Mouse (Mus musculus) bone marrow macrophage, adult 2 months (primary cell): Measurements from ENCODE around the gene Cdh18. TPM values are rescaled to one million over a fixed set of nuclear protein-coding genes. Genes with fewer than 3 reads are reported as not detected.
"Not testable (repeated sequence)": the region's sequence is repeated elsewhere in the genome, so short reads cannot be mapped to it uniquely, and the experiment has no call there.

Experiments
- H3K27ac ChIP-seq: 2 replicates; pipeline ENCODE4 v1.5.1; 2012; ENCODE audit warnings: low read depth, low read length; ENCODE audit not compliant: insufficient read depth
- H3K4me1 ChIP-seq: 2 replicates; pipeline ENCODE4 v1.6.1; 2012; ENCODE audit warnings: low read length; ENCODE audit not compliant: control insufficient read depth, insufficient read depth
- H3K4me3 ChIP-seq: 2 replicates; pipeline ENCODE4 v1.5.1; 2012; ENCODE audit warnings: mild to moderate bottlenecking, low read length, moderate library complexity; ENCODE audit not compliant: insufficient read depth
- CTCF ChIP-seq: IDR thresholded peaks from 2 replicates; pipeline ENCODE4 v1.5.1; 2012; ENCODE audit warnings: low read depth, mild to moderate bottlenecking, low read length, moderate library complexity
- POLR2A ChIP-seq: IDR thresholded peaks from 2 replicates; pipeline ENCODE4 v1.6.1; 2012; ENCODE audit warnings: mild to moderate bottlenecking, low read depth, low read length, borderline replicate concordance
- polyA plus RNA-seq: library from polyadenylated mRNA; stranded (reverse); fragments of >200 nt; gene quantifications from 2 replicates; pipeline ENCODE4 v1.2.4, GENCODE M21; 2012; ENCODE audit not compliant: missing spikeins, insufficient read depth, insufficient read length

The Cdh18 gene
- polyA plus RNA-seq, 1 experiment, result not detected

GRCm38 (mm10) chr15:22736165-22736564, 187.3 kb downstream of the Cdh18 start:
- Histone ChIP-seq H3K4me1 (no peaks in the 10 kb centered on the region), H3K27ac (no peak overlapping the region), H3K4me3 (no peak overlapping the region)
- TF ChIP-seq POLR2A, result no peak
- TF ChIP-seq CTCF, result no peak

DNA sequence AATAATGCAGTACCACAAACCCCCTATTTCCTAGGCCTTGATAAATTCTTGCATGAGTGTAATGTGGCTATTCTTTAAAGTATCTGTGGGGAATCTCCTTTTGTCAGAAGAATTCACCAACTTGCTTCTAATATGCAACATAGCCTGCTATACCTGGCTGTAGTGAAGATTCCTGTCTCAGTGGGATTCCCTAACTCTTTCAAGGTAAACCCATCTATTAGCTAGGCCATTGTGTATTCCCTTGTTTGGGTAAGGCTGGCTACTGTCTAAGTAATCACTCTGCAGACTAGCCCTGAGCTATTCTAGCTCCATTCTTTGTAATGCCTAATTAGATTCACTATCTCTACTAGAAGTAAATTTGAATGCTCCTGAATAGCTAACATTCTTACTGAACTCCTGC, 212.4 kb downstream of the Cdh18 start:
- not testable (repeated sequence) for H3K27ac ChIP-seq, H3K4me3 ChIP-seq, H3K4me1 ChIP-seq

DNA sequence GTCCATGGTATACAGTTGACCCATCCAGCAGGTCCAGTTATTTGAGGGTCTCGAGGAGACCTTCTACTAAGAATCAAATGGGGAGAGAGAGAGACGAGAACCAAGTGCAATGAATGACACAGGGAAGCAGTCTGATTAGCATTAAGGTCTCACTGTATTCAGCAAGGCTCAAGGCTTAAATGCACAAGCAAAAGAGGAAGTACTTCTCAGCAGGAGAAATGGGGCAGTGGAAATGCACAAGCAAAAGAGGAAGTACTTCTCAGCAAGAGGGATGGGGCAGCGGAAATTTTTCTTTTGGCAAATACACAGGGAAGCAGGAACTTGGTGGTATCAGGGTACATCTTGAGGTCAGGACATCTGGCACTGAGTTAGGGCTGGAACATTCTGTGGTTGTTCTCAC, 217.8 kb downstream of the Cdh18 start:
- H3K4me1 ChIP-seq, H3K27ac ChIP-seq, H3K4me3 ChIP-seq: not testable (repeated sequence)

DNA sequence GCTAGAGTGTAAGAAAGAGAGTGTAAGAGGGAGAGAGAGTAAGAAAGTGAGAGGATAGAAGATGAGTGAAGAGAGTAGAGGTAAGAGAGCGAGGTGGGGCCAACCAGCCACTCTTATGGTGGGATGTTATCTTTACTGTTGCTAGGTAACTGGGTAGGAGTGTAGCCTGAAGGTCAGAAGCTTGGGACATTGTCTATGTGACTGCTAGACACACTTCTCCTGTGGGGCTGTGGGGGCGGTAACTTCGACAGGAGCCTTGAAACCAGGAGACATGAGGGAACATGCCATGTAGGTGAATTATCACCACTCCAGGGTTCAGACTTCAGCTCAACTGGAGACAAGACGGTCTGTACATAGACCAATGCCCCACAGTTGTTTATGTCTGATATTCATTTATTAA, 227.5 kb downstream of the Cdh18 start:
- Histone ChIP-seq H3K4me3 (no peak overlapping the region), H3K27ac (no peak overlapping the region), H3K4me1 (no peaks in the 10 kb centered on the region)
- no peak for TF ChIP-seq CTCF
- TF ChIP-seq POLR2A, result no peak

DNA sequence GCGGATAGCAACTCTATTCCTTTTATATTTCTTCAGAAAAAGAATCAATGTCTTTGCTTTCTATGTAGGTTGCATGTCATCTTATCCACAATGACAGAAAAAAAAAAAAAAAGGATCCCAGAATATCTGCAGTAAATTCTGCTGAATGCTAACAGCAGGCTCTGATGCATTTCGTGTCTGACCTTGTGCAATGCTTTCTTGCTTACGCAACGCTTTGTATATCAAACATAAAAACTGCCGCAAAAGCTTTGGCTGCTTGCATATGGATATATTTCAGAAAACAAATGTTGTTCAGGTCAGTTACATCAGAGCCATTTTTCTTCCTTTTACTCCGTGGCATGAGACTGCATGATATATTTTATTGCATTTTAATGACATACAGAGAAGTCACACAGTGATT, 240.9 kb downstream of the Cdh18 start:
- Histone ChIP-seq H3K4me3 (no peak overlapping the region), H3K27ac (no peak overlapping the region), H3K4me1 (no peaks in the 10 kb centered on the region)
- TF ChIP-seq POLR2A (no peak), CTCF (no peak)

DNA sequence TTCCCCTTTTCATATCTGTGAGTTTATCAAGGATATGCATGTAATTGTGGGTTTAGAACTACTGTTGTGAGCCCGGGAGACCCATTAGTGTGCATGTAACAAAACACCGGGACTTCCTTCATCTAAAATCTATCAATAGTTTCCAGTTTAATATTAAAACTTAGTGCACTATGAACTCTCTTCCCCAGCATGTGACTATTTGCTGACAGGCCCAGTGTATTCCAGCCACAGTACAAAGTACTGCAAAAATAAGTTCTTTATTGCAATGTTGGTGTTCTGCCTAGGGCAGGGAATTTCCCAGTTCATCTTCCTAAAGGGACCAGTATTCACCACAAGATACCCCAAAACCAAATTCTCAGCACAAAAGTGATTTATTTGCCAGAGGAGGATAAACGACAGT, 243.0 kb downstream of the Cdh18 start:
- no peak for TF ChIP-seq POLR2A
- no peak for TF ChIP-seq CTCF
- no peak overlapping the region for H3K4me3 ChIP-seq
- no peaks in the 10 kb centered on the region for H3K4me1 ChIP-seq
- H3K27ac ChIP-seq, result no peak overlapping the region

DNA sequence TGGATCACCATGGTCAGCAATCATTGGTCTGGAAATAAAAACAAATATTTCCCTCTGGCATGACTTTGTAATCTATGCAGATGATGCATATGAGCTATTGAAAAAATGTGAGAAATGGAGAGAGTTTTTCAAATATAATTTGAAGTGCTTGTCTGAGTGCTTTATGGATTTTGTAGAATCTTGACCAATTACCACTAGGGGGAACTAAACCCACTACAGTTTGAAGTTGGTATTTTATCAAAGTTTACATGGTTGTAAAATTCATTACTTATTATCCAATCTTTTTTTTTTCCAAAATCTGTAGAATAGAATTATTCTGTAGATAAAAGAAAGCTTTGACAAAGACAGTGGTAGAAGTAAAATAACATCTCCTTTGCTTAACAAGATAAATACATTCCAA, 284.3 kb downstream of the Cdh18 start:
- no peak for TF ChIP-seq POLR2A
- no peak for TF ChIP-seq CTCF
- no peak overlapping the region for H3K27ac ChIP-seq
- no peaks in the 10 kb centered on the region for H3K4me1 ChIP-seq
- no peak overlapping the region for H3K4me3 ChIP-seq

- TF ChIP-seq POLR2A, result no peak
- H3K4me1 ChIP-seq, result no peaks in the 10 kb centered on the region
- no peak overlapping the region for H3K27ac ChIP-seq
- no peak overlapping the region for H3K4me3 ChIP-seq
These were observed 288.4 kb downstream of the Cdh18 start for GRCm38 (mm10) chr15:22837173-22837572.

- H3K4me1 ChIP-seq, result no peaks in the 10 kb centered on the region
- no peak overlapping the region for H3K4me3 ChIP-seq
- TF ChIP-seq CTCF, result no peak
- no peak for TF ChIP-seq POLR2A
- H3K27ac ChIP-seq, result no peak overlapping the region
These were observed 308.9 kb downstream of the Cdh18 start for GRCm38 (mm10) chr15:22857704-22858103.

- Histone ChIP-seq H3K4me1 (no peaks in the 10 kb centered on the region), H3K4me3 (no peak overlapping the region), H3K27ac (no peak overlapping the region)
- no peak for TF ChIP-seq POLR2A
- no peak for TF ChIP-seq CTCF
These were observed 321.9 kb downstream of the Cdh18 start for GRCm38 (mm10) chr15:22870679-22871078.

- Histone ChIP-seq H3K27ac (no peak overlapping the region), H3K4me3 (no peak overlapping the region), H3K4me1 (no peaks in the 10 kb centered on the region)
- TF ChIP-seq CTCF (no peak), POLR2A (no peak)
These were observed 348.9 kb downstream of the Cdh18 start for GRCm38 (mm10) chr15:22897724-22898123.

GRCm38 (mm10) chr15:22898208-22898607, 349.4 kb downstream of the Cdh18 start:
- no peak for TF ChIP-seq CTCF
- no peak for TF ChIP-seq POLR2A
- Histone ChIP-seq H3K4me1 (no peaks in the 10 kb centered on the region), H3K27ac (no peak overlapping the region), H3K4me3 (no peak overlapping the region)
